Mouse (Mus musculus) thymus, adult 2 months (tissue): ENCODE results near the gene Car11. TPM values are rescaled to one million over a fixed set of nuclear protein-coding genes. Genes with fewer than 3 reads are reported as not detected.

Experiments
- DNase-seq: peaks from one replicate; pipeline ENCODE4 v3.0.0; 2021
- H3K27ac ChIP-seq: fragments of 200-500 bp; 2 replicates; pipeline ENCODE4 v1.5.1; 2012; ENCODE audit warnings: low read length, control low read depth; ENCODE audit not compliant: control insufficient read depth, insufficient read depth
- H3K27me3 ChIP-seq: fragments of 200-500 bp; 2 replicates; pipeline ENCODE4 v1.6.1; 2012; ENCODE audit warnings: mild to moderate bottlenecking, low read length, moderate library complexity, mixed read lengths; ENCODE audit not compliant: control insufficient read depth, insufficient read depth
- H3K36me3 ChIP-seq: fragments of 200-500 bp; 2 replicates; pipeline ENCODE4 v1.6.1; 2012; ENCODE audit warnings: mild to moderate bottlenecking, low read length, moderate library complexity; ENCODE audit not compliant: control insufficient read depth, insufficient read depth
- H3K4me1 ChIP-seq: fragments of 200-500 bp; replicated peaks from 2 replicates; pipeline ENCODE4 v1.6.1; 2012; ENCODE audit warnings: low read length; ENCODE audit not compliant: control insufficient read depth, insufficient read depth
- H3K4me3 ChIP-seq: fragments of 200-500 bp; 2 replicates; pipeline ENCODE4 v1.5.1; 2012; ENCODE audit warnings: mild to moderate bottlenecking, low read length, control low read depth, moderate library complexity; ENCODE audit not compliant: control insufficient read depth, insufficient read depth
- CTCF ChIP-seq: fragments of 200-500 bp; IDR thresholded peaks from 2 replicates; pipeline ENCODE4 v1.5.1; 2012; ENCODE audit warnings: mild to moderate bottlenecking, control low read depth, low read length, moderate library complexity, borderline replicate concordance; ENCODE audit not compliant: control insufficient read depth, poor library complexity, insufficient read depth; ENCODE audit errors: extremely low read depth
- POLR2A ChIP-seq: fragments of 200-500 bp; IDR thresholded peaks from 2 replicates; pipeline ENCODE4 v1.6.1; 2012; ENCODE audit warnings: mild to moderate bottlenecking, low read length, control low read depth, moderate library complexity; ENCODE audit not compliant: control insufficient read depth, poor library complexity, insufficient read depth; ENCODE audit errors: extremely low read depth
- WGBS: fragments of 180-500 bp; shearing (Covaris S2); methylation state at CpG from one replicate; pipeline ENCODE4 v1.1.7; 2018; 5-methylcytosine and 5-hydroxymethylcytosine counted together
- polyA plus RNA-seq: library from polyadenylated mRNA; depleted of rRNA; stranded (reverse); fragments of >200 nt; gene quantifications from 2 replicates; pipeline ENCODE4 v1.2.3, GENCODE M21; 2012

Gene Car11
- polyA plus RNA-seq, 1 experiment: 2.7 TPM

DNA sequence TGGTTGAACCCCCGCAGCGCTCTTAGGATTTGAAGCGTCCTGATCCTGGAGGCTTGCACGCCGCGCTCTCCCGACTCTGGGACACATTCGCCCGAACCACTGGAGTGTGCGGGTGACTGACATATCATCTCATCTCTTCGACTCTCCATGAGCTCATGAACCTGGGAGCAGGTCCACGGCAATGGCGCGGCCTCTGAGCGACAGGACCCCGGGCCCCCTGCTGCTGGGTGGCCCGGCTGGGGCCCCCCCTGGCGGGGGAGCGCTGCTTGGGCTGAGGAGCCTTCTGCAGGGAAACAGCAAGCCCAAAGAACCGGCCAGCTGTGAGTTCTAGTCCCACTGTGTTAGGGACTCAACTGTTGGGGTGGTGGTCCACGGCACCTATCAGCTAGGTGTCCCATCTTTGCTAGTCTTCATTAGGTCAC, 5.8 kb downstream of the Car11 start:
- H3K4me1 ChIP-seq: peaks cover 44% of the 10 kb centered on the region
- WGBS: under 1% methylated on average over 21 of the region's 21 CpGs

DNA sequence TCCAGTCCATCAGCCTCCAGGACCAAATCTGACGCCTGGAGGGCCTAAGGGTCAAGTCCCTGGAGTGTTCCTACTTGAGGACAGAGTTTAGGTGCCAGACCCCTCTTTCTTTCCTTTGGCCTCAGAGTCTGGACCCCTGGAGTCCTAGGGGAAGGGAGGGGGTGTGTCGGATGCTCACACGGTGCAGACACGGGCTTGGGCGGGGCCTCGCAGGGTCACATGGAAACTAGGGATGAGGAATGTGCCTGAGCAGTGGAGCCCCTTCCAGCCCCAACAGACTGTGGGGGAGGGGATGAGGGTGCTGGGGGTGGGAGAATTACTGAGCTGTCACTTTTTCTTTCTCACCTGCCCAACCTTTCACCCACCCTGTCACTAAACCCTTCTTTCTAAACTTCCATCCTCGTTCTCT, 6.2 kb downstream of the Car11 start:
- H3K4me3 ChIP-seq: peak overlapping the region; percentile 53
- peak; percentile 54 for DNase-seq
- H3K27ac ChIP-seq: peak overlapping the region; percentile 57
- H3K36me3 ChIP-seq: peaks cover 5% of the 10 kb centered on the region
- no peaks in the 10 kb centered on the region for H3K27me3 ChIP-seq
- TF ChIP-seq CTCF: no peak
- TF ChIP-seq POLR2A: no peak
- peaks cover 42% of the 10 kb centered on the region for H3K4me1 ChIP-seq
- 2% methylated on average over 7 of the region's 7 CpGs for WGBS

More for the DNA sequence above, 5.8 kb downstream of the Car11 start:
- Histone ChIP-seq H3K27ac (peak overlapping the region; percentile 57), H3K36me3 (peaks cover under 1% of the 10 kb centered on the region; the same call in 1 of the 2 replicates), H3K27me3 (peaks cover 2% of the 10 kb centered on the region; the same call in 1 of the 2 replicates), H3K4me3 (peak overlapping the region; percentile 53)
- peak; percentile 49 for DNase-seq
- 0 out of 2 replicates have a peak, but pooled peaks have one; percentile 35 for TF ChIP-seq CTCF
- no peak for TF ChIP-seq POLR2A

DNA sequence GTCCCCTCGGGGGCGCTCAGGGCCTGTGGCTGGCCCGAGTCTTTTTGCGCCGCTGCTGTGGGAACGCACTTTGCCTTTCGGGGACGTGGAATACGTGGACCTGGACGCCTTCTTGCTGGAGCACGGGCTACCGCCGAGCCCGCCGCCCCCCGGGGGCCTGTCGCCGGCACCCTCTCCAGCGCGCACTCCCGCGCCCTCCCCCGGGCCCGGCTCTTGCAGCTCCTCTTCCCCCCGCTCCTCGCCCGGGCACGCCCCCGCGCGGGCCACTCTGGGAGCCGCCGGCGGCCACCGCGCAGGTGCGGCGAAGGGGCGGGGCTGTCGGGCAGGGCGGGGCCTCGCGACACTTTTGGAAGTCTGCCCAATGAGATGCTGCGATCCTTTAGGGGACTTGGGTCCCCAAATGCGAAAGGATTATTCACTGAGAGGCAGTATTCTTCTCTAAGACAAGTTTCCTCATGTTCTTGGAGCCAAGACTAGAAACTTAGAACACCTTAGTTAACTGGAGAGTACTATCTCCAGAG, 7.1 kb downstream of the Car11 start:
- under 1% methylated on average over 45 of the region's 45 CpGs for WGBS
- Histone ChIP-seq H3K4me3 (peak overlapping the region; percentile 53), H3K4me1 (peaks cover 42% of the 10 kb centered on the region), H3K27me3 (no peaks in the 10 kb centered on the region), H3K36me3 (peaks cover 8% of the 10 kb centered on the region), H3K27ac (peak overlapping the region; percentile 67)
- TF ChIP-seq CTCF: 0 out of 2 replicates have a peak, but pooled peaks have one; percentile 36
- peak; percentile 82 for TF ChIP-seq POLR2A
- peak; percentile 91 for DNase-seq

DNA sequence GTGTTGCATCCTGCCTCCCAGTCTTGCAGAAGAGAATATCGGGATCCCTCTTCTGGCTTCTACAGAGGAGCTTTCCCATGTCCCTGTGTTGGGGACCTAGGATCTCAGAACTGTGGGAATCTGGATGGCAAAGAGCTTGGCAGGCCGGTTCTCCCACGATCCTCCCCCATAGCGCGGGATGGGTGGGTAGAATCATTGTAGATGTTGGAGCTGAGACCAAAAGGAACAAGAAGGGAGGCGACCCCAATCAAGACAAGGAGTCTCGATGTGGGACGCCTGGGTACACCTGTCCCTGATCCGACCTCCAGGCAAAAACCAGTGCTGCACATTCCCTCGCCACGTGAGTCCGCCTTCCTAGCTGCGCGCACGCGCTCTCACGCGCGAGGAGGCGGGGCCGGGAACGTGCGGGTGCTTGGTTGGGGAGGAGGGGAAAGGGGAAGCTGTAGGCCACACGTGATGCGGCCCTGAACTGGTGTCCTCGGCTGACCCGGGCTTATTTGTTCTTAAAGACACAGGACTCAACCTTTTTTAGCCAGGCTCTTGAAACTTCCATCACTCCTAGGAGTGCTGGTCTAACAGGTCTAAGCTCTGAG, 7.8 kb downstream of the Car11 start:
- peaks cover 42% of the 10 kb centered on the region for H3K4me1 ChIP-seq
- peak overlapping the region; percentile 21 for H3K4me3 ChIP-seq
- no peaks in the 10 kb centered on the region for H3K27me3 ChIP-seq
- peaks cover 8% of the 10 kb centered on the region for H3K36me3 ChIP-seq
- WGBS: 0% methylated on average over 27 of the region's 27 CpGs
- TF ChIP-seq CTCF (peak; percentile 28; the same call in 1 of the 2 replicates), POLR2A (0 out of 2 replicates have a peak, but pooled peaks have one; percentile 38)
- peak; percentile 91 for DNase-seq
- peak overlapping the region; percentile 67 for H3K27ac ChIP-seq

DNA sequence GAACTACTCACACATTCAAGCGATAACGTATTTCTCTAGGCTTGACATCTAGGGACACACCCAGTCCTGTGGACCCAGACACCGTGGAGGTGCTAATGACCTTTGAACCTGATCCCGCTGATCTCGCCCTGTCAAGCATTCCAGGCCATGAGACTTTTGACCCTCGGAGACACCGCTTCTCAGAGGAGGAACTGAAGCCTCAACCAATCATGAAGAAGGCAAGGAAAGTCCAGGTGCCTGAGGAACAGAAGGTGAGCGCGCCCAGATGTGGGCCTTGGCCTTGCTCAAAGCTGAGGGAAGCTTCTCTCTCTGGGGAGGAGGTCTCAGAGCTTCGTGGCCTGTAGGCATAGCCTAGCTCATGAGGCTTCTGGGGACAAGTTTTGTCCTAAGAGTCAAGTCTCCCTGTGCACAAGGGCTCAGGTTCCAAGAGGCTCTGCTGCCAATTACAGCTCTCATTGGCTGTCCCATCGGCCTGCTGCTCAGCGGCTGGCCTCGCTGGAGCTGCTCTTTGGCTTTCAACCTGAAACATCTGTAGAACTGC, 8.6 kb downstream of the Car11 start:
- DNase-seq: no peak
- peaks cover 8% of the 10 kb centered on the region for H3K36me3 ChIP-seq
- peak overlapping the region; percentile 59 for H3K27ac ChIP-seq
- H3K4me1 ChIP-seq: peaks cover 42% of the 10 kb centered on the region
- TF ChIP-seq POLR2A: no peak
- TF ChIP-seq CTCF: 0 out of 2 replicates have a peak, but pooled peaks have one; percentile 7
- 26% methylated on average over 13 of the region's 13 CpGs for WGBS
- H3K4me3 ChIP-seq: peak overlapping the region; percentile 7; the same call in 1 of the 2 replicates
- no peaks in the 10 kb centered on the region for H3K27me3 ChIP-seq

DNA sequence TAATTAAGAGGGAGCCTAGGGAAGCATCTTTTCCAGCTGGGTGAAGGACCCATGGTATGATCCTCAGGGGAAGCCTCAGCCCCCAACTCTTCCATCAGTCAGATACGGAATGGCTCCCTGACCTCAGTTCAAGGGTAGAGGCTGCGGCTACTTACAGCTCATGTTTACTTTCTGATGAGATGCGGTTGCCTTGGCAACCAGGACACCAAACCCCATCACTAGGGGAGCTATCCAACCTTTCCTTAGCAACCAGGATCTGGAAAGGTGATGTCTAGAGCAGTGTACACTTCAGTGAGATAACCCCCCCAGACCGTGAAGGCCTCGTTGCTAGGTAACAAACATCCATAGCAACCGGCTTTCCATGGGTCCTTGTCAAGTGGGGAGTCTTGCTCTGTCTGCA, 9.4 kb downstream of the Car11 start:
- peaks cover 8% of the 10 kb centered on the region for H3K36me3 ChIP-seq
- DNase-seq: no peak
- no peaks in the 10 kb centered on the region for H3K27me3 ChIP-seq
- TF ChIP-seq CTCF: no peak
- H3K4me3 ChIP-seq: no peak overlapping the region
- peaks cover 38% of the 10 kb centered on the region for H3K4me1 ChIP-seq
- WGBS: 90% methylated on average over 6 of the region's 6 CpGs
- no peak overlapping the region for H3K27ac ChIP-seq
